Mouse (Mus musculus) heart, adult 18-20 months (tissue): Measurements from ENCODE around the gene Pla2r1. TPM values are rescaled to one million over a fixed set of nuclear protein-coding genes. Genes with fewer than 3 reads are reported as not detected.

ENCODE experiments used
- DNase-seq, 2 experiments: peaks; one replicate each; pipeline ENCODE4 v3.0.0; 2021 to 2022; ENCODE audit warnings: mixed read lengths in 1 of 2
- long read RNA-seq, 2 experiments: library from polyadenylated mRNA; stranded (forward); transcript quantifications; one replicate each; pipeline ENCODE4 v2.0.0; 2021
- total RNA-seq, 2 experiments: library from RNA; stranded (reverse); gene quantifications; 2 replicates each; pipeline ENCODE4 v1.2.3; 2021

Gene Pla2r1
- total RNA-seq: 1 to 10 TPM; 1.0 to 1.8 TPM
- long read RNA-seq, experiment 1: 0 reads
- long read RNA-seq, experiment 2: 0 reads

- peak; percentile 74 to 80 for DNase-seq
Observed at GRCm38 (mm10) chr2:60552902-60553682, at the start of gene Pla2r1. Pla2r1 (minus strand) TSS chr2:60553308.

- DNase-seq: no peak
Observed at GRCm38 (mm10) chr2:60601326-60601725, 48.2 kb upstream of the Pla2r1 start.

GRCm38 (mm10) chr2:60600863-60601262 is 47.8 kb upstream of the Pla2r1 start:
- DNase-seq: no peak

- no peak for DNase-seq
Observed at GRCm38 (mm10) chr2:60583416-60583815, 30.3 kb upstream of the Pla2r1 start.

- DNase-seq: no peak
Observed at GRCm38 (mm10) chr2:60554561-60554960, 1.5 kb upstream of the Pla2r1 start.

GRCm38 (mm10) chr2:60552177-60552901 is 769 bp downstream of the Pla2r1 start:
- DNase-seq: no peak

- no peak for DNase-seq
Observed at GRCm38 (mm10) chr2:60551673-60552072, 1.4 kb downstream of the Pla2r1 start.

GRCm38 (mm10) chr2:60550521-60550920 is 2.6 kb downstream of the Pla2r1 start:
- DNase-seq: no peak

- DNase-seq: no peak
Observed at GRCm38 (mm10) chr2:60549851-60550250, 3.3 kb downstream of the Pla2r1 start.

GRCm38 (mm10) chr2:60546082-60546481 is 7.0 kb downstream of the Pla2r1 start:
- DNase-seq: no peak

GRCm38 (mm10) chr2:60544006-60544405 is 9.1 kb downstream of the Pla2r1 start:
- no peak for DNase-seq

GRCm38 (mm10) chr2:60541745-60542144 is 11.4 kb downstream of the Pla2r1 start:
- DNase-seq: no peak

GRCm38 (mm10) chr2:60540346-60540745 is 12.8 kb downstream of the Pla2r1 start:
- no peak for DNase-seq

GRCm38 (mm10) chr2:60538710-60539109 is 14.4 kb downstream of the Pla2r1 start:
- no peak for DNase-seq

GRCm38 (mm10) chr2:60538274-60538673 is 14.8 kb downstream of the Pla2r1 start:
- no peak for DNase-seq

GRCm38 (mm10) chr2:60534755-60535154 is 18.4 kb downstream of the Pla2r1 start:
- no peak for DNase-seq

- no peak for DNase-seq
Observed at GRCm38 (mm10) chr2:60533026-60533425, 20.1 kb downstream of the Pla2r1 start.

GRCm38 (mm10) chr2:60532495-60532894 is 20.6 kb downstream of the Pla2r1 start:
- DNase-seq: no peak

- peak; percentile 10 to 29 for DNase-seq
Observed at GRCm38 (mm10) chr2:60515817-60516216, 37.3 kb downstream of the Pla2r1 start.

GRCm38 (mm10) chr2:60514863-60515262 is 38.2 kb downstream of the Pla2r1 start:
- no peak for DNase-seq

GRCm38 (mm10) chr2:60510718-60511117 is 42.4 kb downstream of the Pla2r1 start:
- no peak for DNase-seq

- no peak for DNase-seq
Observed at GRCm38 (mm10) chr2:60505145-60505544, 48.0 kb downstream of the Pla2r1 start.

- DNase-seq: no peak
Observed at GRCm38 (mm10) chr2:60504718-60505117, 48.4 kb downstream of the Pla2r1 start.
